ENCODE assay signal across 8 mouse cellular contexts in the genomic region with DNA sequence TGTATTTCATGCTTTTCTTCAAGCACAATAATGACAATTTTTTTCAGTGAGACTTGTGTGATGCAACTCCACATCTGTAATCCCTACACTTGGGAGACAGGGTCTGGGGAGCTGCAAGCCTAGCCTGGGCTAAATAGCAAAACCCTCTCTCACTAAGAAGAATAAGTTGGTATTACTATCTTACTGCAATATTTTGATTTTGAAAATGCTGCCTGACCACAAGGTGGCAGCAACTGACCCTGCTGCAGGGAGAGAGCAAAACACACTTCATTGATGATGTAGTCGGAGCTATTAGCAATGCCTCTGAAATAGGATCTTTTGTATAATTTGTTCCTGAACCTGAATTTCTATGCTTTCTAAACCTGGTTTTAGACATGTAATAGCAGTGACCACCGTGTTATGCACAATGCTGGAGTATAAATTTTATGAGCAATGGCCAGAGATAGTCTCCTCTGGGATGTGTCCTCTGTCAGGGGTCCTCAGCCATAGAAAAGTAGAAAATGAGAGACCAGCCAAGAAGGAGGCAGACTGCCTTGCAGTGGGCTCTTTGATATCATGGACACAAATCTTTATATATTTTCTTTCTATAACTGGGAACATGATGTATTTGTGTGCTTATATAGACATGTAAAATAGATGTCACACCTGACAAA. TPM values are rescaled to one million over a fixed set of nuclear protein-coding genes. Genes with fewer than 3 reads are reported as not detected.
DNase-seq lines count a peak whose midpoint lies in the region; ATAC-seq and TF ChIP-seq lines count a peak whose summit lies in the region.

No protein-coding gene starts in this region.

- TF ChIP-seq CTCF in hindbrain, postnatal 0 days (IDR thresholded peaks at IDR 0.05; ENCODE audit: low read depth), result peak; percentile 93

- 24% methylated on average over 2 of the region's 2 CpGs for WGBS in embryonic facial prominence, embryonic 10.5 days
- WGBS in hindbrain, postnatal 0 days, result 13% methylated on average over 2 of the region's 2 CpGs
- WGBS in limb, embryonic 13.5 days, result 18% methylated on average over 2 of the region's 2 CpGs
- 16% methylated on average over 2 of the region's 2 CpGs for WGBS in neural tube, embryonic 12.5 days

- H3K9me3 ChIP-seq in embryonic facial prominence, embryonic 10.5 days, result no peaks in the 10 kb centered on the region
- H3K9me3 ChIP-seq in hindbrain, postnatal 0 days (ENCODE audit: low read length), result no peaks in the 10 kb centered on the region
- H3K9me3 ChIP-seq in limb, embryonic 13.5 days, result no peaks in the 10 kb centered on the region
- no peaks in the 10 kb centered on the region for H3K9me3 ChIP-seq in neural tube, embryonic 12.5 days

- no peak overlapping the region for H3K4me2 ChIP-seq in hindbrain, postnatal 0 days (ENCODE audit: low read depth, low read length)
- no peak overlapping the region for H3K4me2 ChIP-seq in limb, embryonic 13.5 days (replicated peaks)
- no peak overlapping the region for H3K4me2 ChIP-seq in neural tube, embryonic 12.5 days (replicated peaks)

- no peak overlapping the region for H3K27ac ChIP-seq in embryonic facial prominence, embryonic 10.5 days (replicated peaks)
- H3K27ac ChIP-seq in hindbrain, postnatal 0 days, result no peak overlapping the region
- H3K27ac ChIP-seq in limb, embryonic 13.5 days, result no peak overlapping the region
- no peak overlapping the region for H3K27ac ChIP-seq in neural tube, embryonic 12.5 days

- no peaks in the 10 kb centered on the region for H3K36me3 ChIP-seq in embryonic facial prominence, embryonic 10.5 days (replicated peaks)
- H3K36me3 ChIP-seq in hindbrain, postnatal 0 days (ENCODE audit: insufficient read depth, low read length), result no peaks in the 10 kb centered on the region
- no peaks in the 10 kb centered on the region for H3K36me3 ChIP-seq in limb, embryonic 13.5 days
- peaks cover 2% of the 10 kb centered on the region; the same call in 1 of the 2 replicates for H3K36me3 ChIP-seq in neural tube, embryonic 12.5 days

- peak; percentile 68; the same call in 1 of the 2 replicates for ATAC-seq in hindbrain, postnatal 0 days
- peak; percentile 32; the same call in 1 of the 2 replicates for ATAC-seq in limb, embryonic 13.5 days (ENCODE audit: low FRiP score, low read depth)
- ATAC-seq in neural tube, embryonic 12.5 days (ENCODE audit: low FRiP score, low read depth), result peak; percentile 37
- no peak for ATAC-seq in erythroid progenitor cell, adult 5-6 weeks (replicated peaks; ENCODE audit: low FRiP score, poor library complexity, severe bottlenecking)

- H3K4me3 ChIP-seq in embryonic facial prominence, embryonic 10.5 days, result no peak overlapping the region
- no peak overlapping the region for H3K4me3 ChIP-seq in hindbrain, postnatal 0 days (ENCODE audit: low read length)
- H3K4me3 ChIP-seq in limb, embryonic 13.5 days, result no peak overlapping the region
- H3K4me3 ChIP-seq in neural tube, embryonic 12.5 days, result no peak overlapping the region

- H3K4me1 ChIP-seq in embryonic facial prominence, embryonic 10.5 days, result no peaks in the 10 kb centered on the region
- no peaks in the 10 kb centered on the region for H3K4me1 ChIP-seq in hindbrain, postnatal 0 days (ENCODE audit: insufficient read depth, low read length)
- H3K4me1 ChIP-seq in limb, embryonic 13.5 days, result no peaks in the 10 kb centered on the region
- no peaks in the 10 kb centered on the region for H3K4me1 ChIP-seq in neural tube, embryonic 12.5 days

- DNase-seq in urinary bladder, postnatal 25 days (ENCODE audit: low spot score), result peak; percentile 39
- DNase-seq in urinary bladder, postnatal 10 days (ENCODE audit: low spot score), result no peak
- DNase-seq in adrenal gland, postnatal 25 days, result peak; percentile 42
- peak; percentile 57 for DNase-seq in embryonic facial prominence, embryonic 10.5 days (ENCODE audit: low spot score)
- DNase-seq in hindbrain, postnatal 0 days (ENCODE audit: low spot score), result peak; percentile 83

- no peak overlapping the region for H3K9ac ChIP-seq in hindbrain, postnatal 0 days (replicated peaks; ENCODE audit: low read length)
- no peak overlapping the region for H3K9ac ChIP-seq in limb, embryonic 13.5 days
- H3K9ac ChIP-seq in neural tube, embryonic 12.5 days, result no peak overlapping the region

- no peaks in the 10 kb centered on the region for H3K27me3 ChIP-seq in embryonic facial prominence, embryonic 10.5 days (replicated peaks; ENCODE audit: low read depth, poor library complexity, severe bottlenecking)
- H3K27me3 ChIP-seq in hindbrain, postnatal 0 days (ENCODE audit: insufficient read depth, low read length), result no peaks in the 10 kb centered on the region
- H3K27me3 ChIP-seq in limb, embryonic 13.5 days, result no peaks in the 10 kb centered on the region
- no peaks in the 10 kb centered on the region for H3K27me3 ChIP-seq in neural tube, embryonic 12.5 days (replicated peaks)

RNA-seq across cellular contexts. Expression of a gene that starts 18.5 kb away (rescaled TPM):
- 0.57 and 1.1 TPM in 2 replicates for total RNA-seq in adrenal gland, postnatal 25 days (2021)
- 3.6 and 4.3 TPM in 2 replicates for polyA plus RNA-seq in embryonic facial prominence, embryonic 10.5 days (2016; fragmentation: Nextera tagmentation; extraction: Ambion mirVana)
- 1.9 and 2.7 TPM in 2 replicates for total RNA-seq in hindbrain, postnatal 0 days (2014; rRNA removed)
- 4.3 and 5.3 TPM in 2 replicates for polyA plus RNA-seq in hindbrain, postnatal 0 days (2015; fragmentation: Nextera tagmentation; extraction: Ambion mirVana)
- 9.3 and 12.3 TPM in 2 replicates for polyA plus RNA-seq in limb, embryonic 13.5 days (2015; fragmentation: Nextera tagmentation; extraction: Ambion mirVana)
- polyA plus RNA-seq in neural tube, embryonic 12.5 days (2016; fragmentation: Nextera tagmentation; extraction: Ambion mirVana), result 6.8 and 8.4 TPM in 2 replicates
- 0.72 and 14.3 TPM in 2 replicates for total RNA-seq in erythroid progenitor cell, adult 5-6 weeks (2015; ENCODE audit: low replicate concordance)
- 5.4 and 5.5 TPM in 2 replicates for total RNA-seq in erythroid progenitor cell, adult 5-6 weeks (2017; ENCODE audit: low replicate concordance)
